Mouse (Mus musculus) stomach, postnatal 0 days (tissue): Measurements from ENCODE around the gene Cadm1. TPM values are rescaled to one million over a fixed set of nuclear protein-coding genes. Genes with fewer than 3 reads are reported as not detected.

Experiments
- ATAC-seq: fragments of 200-750 bp; cut with Nextera tagmentation; 2 replicates; pipeline ENCODE4 v1.8.0; 2017; ENCODE audit not compliant: low FRiP score, low TSS enrichment
- DNase-seq: peaks from one replicate; pipeline ENCODE4 v3.0.0-alpha.2; 2016; ENCODE audit warnings: low spot score
- H3K27ac ChIP-seq: fragments of 300-500 bp; sonication (generic); replicated peaks from 2 replicates; pipeline ENCODE4 v1.5.1; 2014; ENCODE audit warnings: mild to moderate bottlenecking, control low read depth
- H3K27me3 ChIP-seq: fragments of 300-500 bp; sonication (generic); 2 replicates; pipeline ENCODE4 v1.6.1; 2014; ENCODE audit warnings: low read length; ENCODE audit not compliant: control insufficient read depth, insufficient read depth
- H3K36me3 ChIP-seq: fragments of 300-500 bp; sonication (generic); 2 replicates; pipeline ENCODE4 v1.6.1; 2014; ENCODE audit warnings: low read length, mixed read lengths; ENCODE audit not compliant: control insufficient read depth, insufficient read depth
- H3K4me1 ChIP-seq: fragments of 300-500 bp; sonication (generic); replicated peaks from 2 replicates; pipeline ENCODE4 v1.6.1; 2014; ENCODE audit warnings: antibody characterized with exemption; ENCODE audit not compliant: control insufficient read depth, insufficient read depth
- H3K4me2 ChIP-seq: fragments of 300-500 bp; sonication (generic); replicated peaks from 2 replicates; pipeline ENCODE4 v1.6.1; 2014; ENCODE audit warnings: low read depth, mild to moderate bottlenecking, control low read depth, moderate library complexity
- H3K4me3 ChIP-seq: fragments of 300-500 bp; sonication (generic); 2 replicates; pipeline ENCODE4 v1.5.1; 2014; ENCODE audit warnings: low read depth, low read length, control low read depth
- H3K9ac ChIP-seq: fragments of 300-500 bp; sonication (generic); 2 replicates; pipeline ENCODE4 v1.6.1; 2014; ENCODE audit warnings: mild to moderate bottlenecking, low read length, control low read depth, mixed read lengths
- H3K9me3 ChIP-seq: fragments of 300-500 bp; sonication (generic); 2 replicates; pipeline ENCODE4 v1.6.1; 2016; ENCODE audit warnings: low read length; ENCODE audit not compliant: control insufficient read depth
- CTCF ChIP-seq: IDR thresholded peaks from 2 replicates; pipeline ENCODE4 v1.5.1; 2016; ENCODE audit warnings: antibody characterized with exemption, low read depth, mild to moderate bottlenecking, moderate library complexity
- EP300 ChIP-seq: optimal IDR thresholded peaks from 2 replicates; pipeline ENCODE3; 2016; ENCODE audit warnings: antibody characterized with exemption
- WGBS: fragments of 180-500 bp; shearing (Covaris S2); extraction: QIAGEN DNeasy Blood & Tissue Kit; methylation state at CpG from one replicate; pipeline ENCODE4 v1.1.7; 2014; 5-methylcytosine and 5-hydroxymethylcytosine counted together
- polyA plus RNA-seq: library from polyadenylated mRNA; unstranded; fragments of >200 nt; fragmentation: Nextera tagmentation; extraction: Ambion mirVana; gene quantifications from 2 replicates; pipeline ENCODE4 v1.2.1, GENCODE M21; 2015

Cadm1 gene
- polyA plus RNA-seq, 1 experiment from 2014 or later: 18.3 TPM

DNA sequence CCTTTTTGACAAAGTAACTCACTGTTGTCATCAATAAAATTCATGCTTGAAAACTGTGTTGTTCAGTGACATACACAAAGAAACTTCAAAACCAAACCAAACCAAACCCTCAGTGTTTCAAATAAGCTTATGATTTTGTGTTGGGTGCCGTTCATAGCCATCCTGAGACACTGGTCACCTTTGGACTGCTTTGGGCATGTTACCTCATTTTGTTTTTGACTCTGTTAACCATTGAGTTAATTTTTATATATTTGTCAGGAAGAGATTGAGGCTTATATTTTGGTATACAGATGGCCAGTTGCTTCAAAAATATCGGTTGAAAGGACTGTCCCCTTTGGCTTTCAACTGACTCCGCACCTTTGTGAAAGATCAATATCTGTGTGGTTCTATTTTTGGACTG, 30.8 kb downstream of the Cadm1 start:
- WGBS: 90% methylated on average over 3 of the region's 3 CpGs
- Histone ChIP-seq H3K4me1 (no peaks in the 10 kb centered on the region), H3K9me3 (no peaks in the 10 kb centered on the region), H3K4me2 (no peak overlapping the region), H3K27me3 (no peaks in the 10 kb centered on the region), H3K36me3 (no peaks in the 10 kb centered on the region), H3K27ac (no peak overlapping the region), H3K4me3 (no peak overlapping the region), H3K9ac (no peak overlapping the region)
- ATAC-seq (no peak), DNase-seq (no peak)
- no peak for TF ChIP-seq CTCF

DNA sequence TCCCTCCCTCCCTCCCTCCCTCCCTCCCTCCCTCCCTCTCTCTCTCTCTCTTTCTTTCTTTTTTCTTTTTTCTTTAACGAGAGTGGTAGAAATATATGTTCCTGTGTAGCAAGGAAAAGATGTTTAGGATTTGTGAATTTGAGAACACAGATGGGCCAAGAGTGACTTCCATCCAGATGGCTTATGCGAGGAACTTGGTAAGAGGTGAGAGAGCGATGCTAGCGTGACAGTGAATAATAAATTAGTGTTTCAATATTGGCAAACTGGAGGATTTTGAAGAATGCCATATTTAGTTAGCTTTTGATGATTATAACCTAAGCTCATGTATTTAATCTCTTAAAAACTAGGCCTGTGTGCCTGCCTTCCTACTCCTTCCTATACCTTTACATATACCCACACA, 31.6 kb downstream of the Cadm1 start:
- 91% methylated on average over 4 of the region's 4 CpGs for WGBS
- TF ChIP-seq EP300 (no peak), CTCF (no peak)
- H3K4me1 ChIP-seq: no peaks in the 10 kb centered on the region

DNA sequence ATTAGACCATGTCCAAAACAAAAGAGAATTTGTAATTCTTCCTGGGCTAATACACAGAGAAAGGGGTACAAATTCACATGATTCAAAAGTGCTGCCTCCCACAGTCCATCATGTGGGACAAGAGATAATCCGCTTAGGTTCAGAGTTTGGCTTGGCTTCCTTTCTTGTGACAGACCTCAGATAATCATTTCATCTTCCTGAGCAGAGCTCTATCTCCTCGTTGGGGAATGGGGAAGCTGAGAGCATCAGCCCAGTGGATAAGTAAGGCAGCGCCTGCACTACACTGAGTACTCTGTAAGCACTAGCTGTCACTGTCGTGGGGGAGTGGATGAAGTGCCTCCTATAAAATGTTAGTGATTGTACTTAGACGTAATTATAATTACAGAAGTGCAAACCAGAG, 35.1 kb downstream of the Cadm1 start:
- Histone ChIP-seq H3K9me3 (no peaks in the 10 kb centered on the region), H3K36me3 (no peaks in the 10 kb centered on the region), H3K4me1 (no peaks in the 10 kb centered on the region), H3K4me2 (no peak overlapping the region), H3K9ac (no peak overlapping the region), H3K4me3 (no peak overlapping the region), H3K27me3 (no peaks in the 10 kb centered on the region), H3K27ac (no peak overlapping the region)
- 54% methylated on average over 5 of the region's 5 CpGs for WGBS
- no peak for ATAC-seq
- no peak for DNase-seq
- no peak for TF ChIP-seq EP300
- TF ChIP-seq CTCF: no peak

More for the DNA sequence above, 31.6 kb downstream of the Cadm1 start:
- Histone ChIP-seq H3K4me2 (no peak overlapping the region), H3K9ac (no peak overlapping the region), H3K27me3 (no peaks in the 10 kb centered on the region), H3K36me3 (no peaks in the 10 kb centered on the region), H3K4me3 (no peak overlapping the region), H3K27ac (no peak overlapping the region), H3K9me3 (no peaks in the 10 kb centered on the region)
- DNase-seq (no peak), ATAC-seq (no peak)

DNA sequence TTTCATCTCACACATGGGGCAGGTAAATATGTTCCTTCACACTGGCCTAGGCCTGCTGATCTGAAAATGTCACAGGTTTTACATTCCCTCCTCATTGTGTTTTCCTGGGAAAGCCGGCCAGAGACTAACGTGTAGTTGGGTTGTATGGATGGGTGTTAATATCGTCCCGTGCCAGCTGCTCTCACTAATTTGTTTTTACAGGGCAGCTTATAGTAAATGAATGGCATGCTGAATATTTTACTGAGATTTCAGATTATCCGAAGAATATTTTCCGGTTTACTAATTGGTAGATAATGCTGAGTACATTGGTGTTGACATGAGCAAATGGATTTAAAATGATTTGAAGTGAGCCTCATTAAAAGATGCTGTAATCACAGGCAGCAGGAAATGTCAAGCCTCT, 37.9 kb downstream of the Cadm1 start:
- Histone ChIP-seq H3K9ac (no peak overlapping the region), H3K4me2 (no peak overlapping the region), H3K4me1 (no peaks in the 10 kb centered on the region), H3K4me3 (no peak overlapping the region), H3K27me3 (no peaks in the 10 kb centered on the region), H3K27ac (no peak overlapping the region), H3K36me3 (no peaks in the 10 kb centered on the region), H3K9me3 (no peaks in the 10 kb centered on the region)
- 90% methylated on average over 6 of the region's 6 CpGs for WGBS
- TF ChIP-seq CTCF (no peak), EP300 (no peak)
- DNase-seq: no peak
- ATAC-seq: no peak

DNA sequence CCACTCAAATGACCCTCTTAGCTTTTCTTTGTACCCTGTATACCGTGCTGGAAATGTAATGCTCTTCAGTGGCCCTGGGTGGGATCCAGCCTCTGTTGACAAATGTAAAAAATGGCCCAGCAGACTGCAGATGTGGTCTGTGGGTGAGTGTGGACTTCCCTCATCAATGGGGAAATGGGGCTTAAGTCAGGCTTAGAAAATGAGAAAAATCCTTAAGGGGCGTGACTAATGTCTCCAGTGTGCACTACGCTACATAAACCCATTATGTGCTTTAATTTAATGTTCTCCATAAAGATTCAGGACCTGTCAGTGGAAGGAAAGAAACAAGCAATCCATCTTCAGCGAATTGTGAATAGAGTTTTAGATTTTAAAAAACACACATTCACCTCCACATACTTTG, 40.2 kb downstream of the Cadm1 start:
- ATAC-seq: no peak

DNA sequence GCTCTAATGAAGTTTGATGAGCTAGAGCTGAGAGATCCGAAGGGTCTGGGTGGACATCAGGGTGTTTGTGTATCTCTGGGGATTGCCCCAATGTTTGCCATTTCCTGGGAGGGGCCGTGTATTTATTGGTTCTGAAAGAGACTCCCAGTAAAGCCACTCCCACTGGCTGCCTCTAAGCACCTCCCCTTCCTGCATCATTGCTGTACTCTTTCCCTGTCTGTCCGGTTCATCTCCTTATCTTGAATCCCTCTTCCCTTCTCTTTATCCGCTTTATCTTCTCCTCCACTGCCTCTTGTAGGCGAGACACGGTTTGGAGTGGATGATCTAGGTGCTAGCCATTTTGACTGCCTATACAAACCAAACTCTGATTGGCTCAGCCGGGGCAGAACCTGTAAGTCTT, 41.5 kb downstream of the Cadm1 start:
- ATAC-seq (no peak), DNase-seq (no peak)
- Histone ChIP-seq H3K27ac (no peak overlapping the region), H3K9ac (no peak overlapping the region), H3K4me3 (no peak overlapping the region), H3K36me3 (no peaks in the 10 kb centered on the region), H3K27me3 (no peaks in the 10 kb centered on the region), H3K4me2 (no peak overlapping the region), H3K4me1 (no peaks in the 10 kb centered on the region), H3K9me3 (no peaks in the 10 kb centered on the region)
- 79% methylated on average over 7 of the region's 7 CpGs for WGBS
- TF ChIP-seq EP300 (no peak), CTCF (no peak)

More for the DNA sequence above, 40.2 kb downstream of the Cadm1 start:
- no peak for DNase-seq
- H3K9ac ChIP-seq: no peak overlapping the region
- no peaks in the 10 kb centered on the region for H3K36me3 ChIP-seq
- no peaks in the 10 kb centered on the region for H3K9me3 ChIP-seq
- H3K27ac ChIP-seq: no peak overlapping the region
- WGBS: 69% methylated on average over 4 of the region's 4 CpGs
- no peaks in the 10 kb centered on the region for H3K27me3 ChIP-seq
- H3K4me1 ChIP-seq: no peaks in the 10 kb centered on the region
- H3K4me3 ChIP-seq: no peak overlapping the region
- H3K4me2 ChIP-seq: no peak overlapping the region
- TF ChIP-seq CTCF (no peak), EP300 (no peak)
